Mouse (Mus musculus) forebrain, embryonic 14.5 days (tissue): ENCODE results near the gene Ccnd1. TPM values are rescaled to one million over a fixed set of nuclear protein-coding genes. Genes with fewer than 3 reads are reported as not detected.

ENCODE experiments used
- ATAC-seq: fragments of 200-750 bp; cut with Nextera tagmentation; 2 replicates; pipeline ENCODE4 v1.8.0; 2017; ENCODE audit warnings: mild to moderate bottlenecking, moderate library complexity
- DNase-seq: peaks from one replicate; pipeline ENCODE4 v3.0.0-alpha.2; 2015; ENCODE audit warnings: low spot score
- H3K27ac ChIP-seq: fragments of 300-500 bp; sonication (generic); 2 replicates; pipeline ENCODE4 v1.5.1; 2014; ENCODE audit warnings: low read depth, mild to moderate bottlenecking, control low read depth, low read length, moderate library complexity
- H3K27me3 ChIP-seq: fragments of 300-500 bp; sonication (generic); replicated peaks from 2 replicates; pipeline ENCODE4 v1.6.1; 2014; ENCODE audit warnings: low read length, control low read depth, mixed read lengths; ENCODE audit not compliant: control insufficient read depth, insufficient read depth
- H3K36me3 ChIP-seq: fragments of 300-500 bp; sonication (generic); 2 replicates; pipeline ENCODE4 v1.6.1; 2014; ENCODE audit warnings: low read length, control low read depth; ENCODE audit not compliant: control insufficient read depth, insufficient read depth
- H3K4me1 ChIP-seq: fragments of 300-500 bp; sonication (generic); 2 replicates; pipeline ENCODE4 v1.6.1; 2014; ENCODE audit warnings: antibody characterized with exemption, low read length, control low read depth; ENCODE audit not compliant: control insufficient read depth, insufficient read depth
- H3K4me2 ChIP-seq: fragments of 300-500 bp; sonication (generic); 2 replicates; pipeline ENCODE4 v1.6.1; 2014; ENCODE audit warnings: mild to moderate bottlenecking, control low read depth, low read length
- H3K4me3 ChIP-seq: fragments of 300-500 bp; sonication (generic); 2 replicates; pipeline ENCODE4 v1.5.1; 2014; ENCODE audit warnings: low read depth, low read length, control low read depth
- H3K9ac ChIP-seq: fragments of 300-500 bp; sonication (generic); 2 replicates; pipeline ENCODE4 v1.6.1; 2014; ENCODE audit warnings: mild to moderate bottlenecking, low read length, control low read depth, moderate library complexity
- H3K9me3 ChIP-seq: fragments of 300-500 bp; sonication (generic); replicated peaks from 2 replicates; pipeline ENCODE4 v1.6.1; 2016; ENCODE audit warnings: low read length, control low read depth, mixed read lengths; ENCODE audit not compliant: control insufficient read depth
- WGBS: fragments of 180-500 bp; shearing (Covaris S2); extraction: QIAGEN DNeasy Blood & Tissue Kit; methylation state at CpG from one replicate; pipeline ENCODE4 v1.1.7; 2014; 5-methylcytosine and 5-hydroxymethylcytosine counted together
- polyA plus RNA-seq: library from polyadenylated mRNA; unstranded; fragments of >200 nt; fragmentation: Nextera tagmentation; extraction: Ambion mirVana; gene quantifications from 2 replicates; pipeline ENCODE4 v1.2.1, GENCODE M21; 2014

Ccnd1 gene
- 60.8 and 70.3 TPM in 2 replicates for polyA plus RNA-seq

DNA sequence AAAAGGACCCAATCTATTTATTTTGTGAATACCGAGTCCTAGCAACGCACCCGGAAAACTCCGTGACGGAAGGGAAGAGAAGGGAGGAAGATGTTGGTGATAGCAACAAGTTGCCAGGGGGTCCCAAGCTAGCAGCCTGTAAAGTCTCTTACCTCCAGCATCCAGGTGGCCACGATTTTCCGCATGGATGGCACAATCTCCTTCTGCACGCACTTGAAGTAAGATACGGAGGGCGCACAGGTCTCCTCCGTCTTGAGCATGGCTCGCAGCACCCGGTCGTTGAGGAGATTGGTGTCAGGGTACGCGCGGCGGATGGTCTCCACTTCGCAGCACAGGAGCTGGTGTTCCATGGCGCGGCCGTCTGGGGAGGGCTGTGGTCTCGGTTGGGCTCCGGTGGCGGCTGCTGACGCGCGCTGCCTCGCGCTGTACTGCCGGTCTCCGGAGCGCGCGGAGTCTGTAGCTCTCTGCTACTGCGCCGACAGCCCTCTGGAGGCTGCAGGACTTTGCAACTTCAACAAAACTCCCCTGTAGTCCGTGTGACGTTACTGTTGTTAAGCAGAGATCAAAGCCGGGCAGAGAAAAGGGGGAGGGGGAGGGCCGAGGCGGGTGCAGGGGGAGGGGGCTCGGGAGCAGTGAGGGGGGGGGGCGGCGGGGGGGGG is at the start of gene Ccnd1:
Gene Ccnd1 (minus strand): TSS at position 582 of the 659 bp plus-strand sequence.
- H3K4me3 ChIP-seq, result peak within 1 kb of the TSS; percentile 58
- peak; percentile 52 for ATAC-seq
- peak within 1 kb of the TSS; percentile 76 for H3K9ac ChIP-seq
- H3K27me3 ChIP-seq, result peaks cover 31% of the 10 kb centered on the region
- peaks cover 26% of the 10 kb centered on the region for H3K4me1 ChIP-seq
- DNase-seq, result peak; percentile 83
- H3K36me3 ChIP-seq, result peaks cover 12% of the 10 kb centered on the region; the same call in 1 of the 2 replicates
- no peaks in the 10 kb centered on the region for H3K9me3 ChIP-seq
- under 1% methylated on average over 40 of the region's 45 CpGs for WGBS
- peak within 1 kb of the TSS; percentile 98 for H3K4me2 ChIP-seq
- peak within 1 kb of the TSS; percentile 70 for H3K27ac ChIP-seq

DNA sequence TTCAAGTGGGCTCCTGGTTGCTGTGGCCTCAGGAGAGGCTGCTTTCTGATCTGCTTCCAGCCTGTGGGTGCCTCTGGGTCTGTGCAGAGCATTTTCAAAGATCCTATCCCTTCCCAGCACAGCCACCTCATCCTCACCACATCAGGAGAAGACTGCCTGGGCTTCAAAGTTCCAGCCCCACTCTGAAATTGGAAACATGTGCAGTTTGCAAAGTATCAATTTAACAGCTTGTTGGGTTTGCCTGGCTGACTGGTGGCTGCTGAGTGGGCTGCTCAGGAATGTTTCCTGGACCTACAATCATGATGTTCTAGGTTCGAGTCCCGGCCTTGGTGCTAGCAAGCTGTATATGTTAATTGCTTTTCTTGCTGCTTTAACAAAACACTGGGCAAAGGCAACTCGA is 49.1 kb upstream of the Ccnd1 start:
- no peak for ATAC-seq
- no peaks in the 10 kb centered on the region for H3K4me1 ChIP-seq

DNA sequence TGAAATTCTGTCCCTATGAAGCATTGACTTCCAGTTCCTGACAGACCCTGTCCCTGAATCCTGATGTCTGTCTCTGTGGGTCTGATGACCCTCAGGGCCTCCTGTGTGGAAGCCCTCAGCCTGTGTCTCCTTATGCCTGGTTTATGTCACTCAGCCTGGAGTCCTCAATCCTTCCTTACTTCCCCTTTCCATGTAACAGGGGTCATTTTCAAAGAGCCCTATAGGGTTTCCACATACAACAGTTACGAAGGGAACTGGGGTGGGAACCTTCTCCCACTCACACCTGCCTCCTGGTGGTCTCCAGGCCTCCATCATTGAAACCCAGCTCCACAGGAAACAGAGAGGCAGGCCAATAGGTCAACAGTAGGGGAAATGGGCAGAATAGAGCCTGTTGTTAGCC is 45.4 kb upstream of the Ccnd1 start:
- DNase-seq (no peak), ATAC-seq (no peak)
- Histone ChIP-seq H3K4me1 (no peaks in the 10 kb centered on the region), H3K4me3 (no peak overlapping the region), H3K9ac (no peak overlapping the region), H3K36me3 (no peaks in the 10 kb centered on the region), H3K27ac (no peak overlapping the region), H3K27me3 (no peaks in the 10 kb centered on the region), H3K9me3 (no peaks in the 10 kb centered on the region), H3K4me2 (no peak overlapping the region)
- 74% methylated on average over 1 of the region's 1 CpGs for WGBS

More for the DNA sequence above, 49.1 kb upstream of the Ccnd1 start:
- Histone ChIP-seq H3K9me3 (no peaks in the 10 kb centered on the region), H3K4me2 (no peak overlapping the region), H3K27ac (no peak overlapping the region), H3K9ac (no peak overlapping the region), H3K4me3 (no peak overlapping the region), H3K36me3 (no peaks in the 10 kb centered on the region), H3K27me3 (no peaks in the 10 kb centered on the region)
- WGBS, result 82% methylated on average over 3 of the region's 3 CpGs
- no peak for DNase-seq

- no peak for ATAC-seq
- DNase-seq, result no peak
- no peaks in the 10 kb centered on the region for H3K36me3 ChIP-seq
- no peaks in the 10 kb centered on the region for H3K4me1 ChIP-seq
- H3K9me3 ChIP-seq, result no peaks in the 10 kb centered on the region
- no peaks in the 10 kb centered on the region for H3K27me3 ChIP-seq
- H3K9ac ChIP-seq, result no peak overlapping the region
- H3K4me2 ChIP-seq, result no peak overlapping the region
- 82% methylated on average over 6 of the region's 6 CpGs for WGBS
- H3K27ac ChIP-seq, result no peak overlapping the region
- no peak overlapping the region for H3K4me3 ChIP-seq
Observed at GRCm38 (mm10) chr7:144982358-144983110, 42.8 kb upstream of the Ccnd1 start.

GRCm38 (mm10) chr7:144981426-144982079 is 41.8 kb upstream of the Ccnd1 start:
- no peaks in the 10 kb centered on the region for H3K4me1 ChIP-seq
- H3K4me2 ChIP-seq, result no peak overlapping the region
- no peaks in the 10 kb centered on the region for H3K36me3 ChIP-seq
- H3K27ac ChIP-seq, result no peak overlapping the region
- H3K9me3 ChIP-seq, result no peaks in the 10 kb centered on the region
- H3K4me3 ChIP-seq, result no peak overlapping the region
- DNase-seq, result no peak
- 81% methylated on average over 8 of the region's 8 CpGs for WGBS
- no peak overlapping the region for H3K9ac ChIP-seq
- H3K27me3 ChIP-seq, result no peaks in the 10 kb centered on the region
- no peak for ATAC-seq

DNA sequence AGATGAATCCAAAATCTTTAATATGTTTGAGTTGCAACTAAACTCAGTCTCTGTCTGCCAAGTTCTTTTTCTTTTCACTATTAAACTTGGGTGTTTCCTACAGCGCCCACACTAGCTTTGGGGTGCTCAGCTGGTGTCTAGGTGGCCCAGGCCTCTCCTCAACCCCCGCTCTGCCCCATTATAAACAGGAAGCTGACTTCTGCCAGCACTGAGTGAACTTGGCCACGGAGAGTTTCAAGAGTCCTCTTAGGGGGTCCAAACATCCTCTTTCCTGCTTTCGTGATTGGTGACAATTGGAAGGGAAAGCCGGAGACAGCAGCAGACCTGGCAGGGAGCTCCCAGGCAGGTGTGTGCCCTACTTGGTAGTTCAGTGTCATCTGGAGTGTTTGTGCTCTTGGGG is 40.1 kb upstream of the Ccnd1 start:
- WGBS, result 75% methylated on average over 5 of the region's 5 CpGs
- no peak for DNase-seq
- no peak for ATAC-seq
- H3K27ac ChIP-seq, result no peak overlapping the region
- no peaks in the 10 kb centered on the region for H3K4me1 ChIP-seq
- H3K36me3 ChIP-seq, result no peaks in the 10 kb centered on the region
- H3K4me2 ChIP-seq, result no peak overlapping the region
- no peak overlapping the region for H3K9ac ChIP-seq
- H3K4me3 ChIP-seq, result no peak overlapping the region
- no peaks in the 10 kb centered on the region for H3K9me3 ChIP-seq
- no peaks in the 10 kb centered on the region for H3K27me3 ChIP-seq

DNA sequence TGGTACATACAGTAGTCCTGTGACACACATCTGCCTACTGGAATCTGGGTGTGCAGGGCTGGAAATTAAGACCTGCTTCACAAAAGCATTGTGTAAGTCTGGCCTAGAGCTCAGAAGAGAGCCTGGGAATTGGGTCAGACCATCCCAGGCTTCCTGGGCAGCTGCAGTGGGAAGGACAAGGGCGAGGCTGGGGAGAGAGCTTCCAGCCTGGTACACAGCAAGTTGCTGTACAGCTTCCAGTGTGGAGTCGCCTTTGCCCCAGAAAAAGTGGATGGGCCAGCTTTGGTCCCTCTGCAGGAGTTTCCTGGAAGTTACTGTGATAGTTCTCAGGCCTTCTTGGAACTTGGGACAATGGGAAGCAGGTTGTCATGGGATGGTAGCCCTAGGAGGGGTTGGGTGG is 37.4 kb upstream of the Ccnd1 start:
- Histone ChIP-seq H3K27me3 (no peaks in the 10 kb centered on the region), H3K4me2 (no peak overlapping the region), H3K36me3 (no peaks in the 10 kb centered on the region), H3K27ac (no peak overlapping the region), H3K4me3 (no peak overlapping the region), H3K4me1 (no peaks in the 10 kb centered on the region), H3K9me3 (no peaks in the 10 kb centered on the region), H3K9ac (no peak overlapping the region)
- DNase-seq, result no peak
- 79% methylated on average over 2 of the region's 2 CpGs for WGBS
- no peak for ATAC-seq

- H3K9ac ChIP-seq, result no peak overlapping the region
- H3K36me3 ChIP-seq, result no peaks in the 10 kb centered on the region
- no peaks in the 10 kb centered on the region for H3K9me3 ChIP-seq
- no peak overlapping the region for H3K27ac ChIP-seq
- no peaks in the 10 kb centered on the region for H3K27me3 ChIP-seq
- 72% methylated on average over 8 of the region's 8 CpGs for WGBS
- DNase-seq (no peak), ATAC-seq (no peak)
- H3K4me1 ChIP-seq, result no peaks in the 10 kb centered on the region
- H3K4me2 ChIP-seq, result no peak overlapping the region
- H3K4me3 ChIP-seq, result no peak overlapping the region
Observed at GRCm38 (mm10) chr7:144973461-144973860, 33.7 kb upstream of the Ccnd1 start.

DNA sequence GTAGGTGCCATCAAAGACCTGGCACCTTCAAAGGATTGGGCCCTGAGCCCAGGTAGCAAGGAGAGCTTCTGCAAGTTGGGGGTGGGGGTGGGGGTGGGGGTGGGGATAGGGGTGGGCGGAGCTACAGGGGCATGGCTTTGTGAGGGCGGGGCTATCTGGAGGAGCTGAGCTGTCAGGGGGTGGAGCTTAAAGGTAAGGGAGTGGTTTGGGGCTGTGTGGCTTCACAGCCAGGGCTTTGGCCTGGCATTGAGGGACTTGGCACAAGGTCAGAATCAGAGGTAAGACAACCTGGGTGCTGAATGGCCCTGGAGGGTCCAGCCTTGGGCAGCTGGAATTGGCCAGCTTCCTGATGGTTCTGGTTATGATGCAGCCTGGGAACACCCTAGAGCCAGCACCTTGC is 32.0 kb upstream of the Ccnd1 start:
- H3K9me3 ChIP-seq, result no peaks in the 10 kb centered on the region
- no peak overlapping the region for H3K9ac ChIP-seq
- H3K36me3 ChIP-seq, result no peaks in the 10 kb centered on the region
- H3K4me3 ChIP-seq, result no peak overlapping the region
- no peak for ATAC-seq
- H3K4me2 ChIP-seq, result no peak overlapping the region
- no peak for DNase-seq
- H3K27me3 ChIP-seq, result no peaks in the 10 kb centered on the region
- H3K27ac ChIP-seq, result no peak overlapping the region
- WGBS, result 35% methylated on average over 2 of the region's 2 CpGs
- no peaks in the 10 kb centered on the region for H3K4me1 ChIP-seq
